Mouse (Mus musculus) 3T3-L1 (cell line): Measurements from ENCODE around the gene Borcs6.

Experiments
- DNase-seq: peaks from one replicate; pipeline ENCODE4 v3.0.0-alpha.2; 2015; ENCODE audit warnings: low read depth, low spot score

Borcs6 gene

GRCm38 (mm10) chr11:69101604-69102402, 42.3 kb downstream of the Borcs6 start:
- no peak for DNase-seq

GRCm38 (mm10) chr11:69102403-69102725, 42.8 kb downstream of the Borcs6 start:
- DNase-seq, result peak; percentile 78

DNA sequence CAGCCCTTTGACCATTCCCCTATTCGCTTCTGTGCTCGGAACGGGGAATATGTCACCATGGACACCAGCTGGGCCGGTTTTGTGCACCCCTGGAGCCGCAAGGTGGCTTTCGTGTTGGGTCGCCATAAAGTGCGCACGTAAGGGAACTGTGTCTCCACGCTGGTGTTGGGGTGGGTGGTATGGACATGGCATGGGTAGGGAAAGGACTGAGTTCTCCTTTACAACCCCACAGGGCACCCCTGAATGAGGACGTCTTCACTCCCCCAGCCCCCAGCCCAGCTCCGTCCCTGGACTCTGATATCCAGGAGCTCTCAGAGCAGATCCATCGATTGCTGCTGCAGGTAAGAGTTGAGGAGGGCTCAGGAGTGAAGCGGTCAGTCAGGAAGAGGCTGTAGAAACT, 43.6 kb downstream of the Borcs6 start:
- no peak for DNase-seq

DNA sequence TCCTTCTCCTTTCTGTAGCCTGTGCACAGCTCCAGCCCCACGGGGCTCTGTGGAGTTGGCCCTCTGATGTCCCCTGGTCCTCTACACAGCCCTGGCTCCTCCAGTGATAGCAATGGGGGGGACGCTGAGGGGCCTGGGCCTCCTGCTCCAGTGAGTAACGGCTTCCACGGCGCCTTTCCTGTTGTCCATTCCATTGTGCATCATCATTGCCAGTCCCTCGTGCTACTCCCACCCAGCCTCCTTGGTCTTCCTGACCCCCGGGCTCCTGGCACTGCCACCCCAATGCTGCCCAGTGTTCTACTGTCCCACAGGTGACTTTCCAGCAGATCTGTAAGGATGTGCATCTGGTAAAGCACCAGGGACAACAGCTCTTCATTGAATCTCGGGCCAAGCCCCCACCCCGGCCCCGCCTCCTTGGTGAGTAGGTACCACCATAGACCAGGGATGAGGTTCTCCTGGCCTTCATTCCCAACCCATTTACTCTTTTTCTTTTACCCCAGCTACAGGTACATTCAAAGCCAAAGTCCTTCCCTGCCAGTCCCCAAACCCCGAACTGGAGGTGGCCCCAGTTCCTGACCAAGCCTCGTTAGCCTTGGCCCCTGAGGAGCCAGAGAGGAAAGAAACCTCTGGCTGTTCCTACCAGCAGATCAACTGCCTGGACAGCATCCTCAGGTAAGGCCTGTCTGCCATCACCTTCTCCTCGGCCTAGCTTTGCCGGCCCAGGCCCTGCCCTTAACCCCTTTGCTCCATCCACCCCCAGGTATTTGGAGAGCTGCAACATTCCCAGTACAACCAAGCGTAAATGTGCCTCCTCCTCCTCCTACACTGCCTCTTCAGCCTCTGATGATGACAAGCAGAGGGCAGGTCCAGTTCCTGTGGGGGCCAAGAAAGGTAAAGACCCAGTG, 44.3 kb downstream of the Borcs6 start:
- no peak for DNase-seq

GRCm38 (mm10) chr11:69104487-69104886, 45.0 kb downstream of the Borcs6 start:
- DNase-seq, result no peak

DNA sequence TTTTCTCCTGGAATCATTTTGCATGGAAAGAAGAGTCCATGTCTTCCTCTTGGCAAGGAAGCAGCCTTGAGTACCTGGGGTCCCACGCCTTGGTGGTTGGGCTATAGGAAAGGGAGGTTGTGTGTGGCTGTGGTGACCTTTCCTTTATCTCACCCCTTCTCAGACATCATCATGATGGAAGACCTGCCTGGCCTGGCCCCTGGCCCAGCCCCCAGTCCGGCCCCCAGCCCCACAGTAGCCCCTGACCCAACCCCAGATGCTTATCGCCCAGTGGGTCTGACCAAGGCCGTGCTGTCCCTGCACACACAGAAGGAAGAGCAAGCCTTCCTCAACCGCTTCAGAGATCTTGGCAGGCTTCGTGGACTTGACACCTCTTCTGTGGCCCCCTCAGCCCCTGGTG, 45.7 kb downstream of the Borcs6 start:
- no peak for DNase-seq

GRCm38 (mm10) chr11:69105796-69106195, 46.3 kb downstream of the Borcs6 start:
- no peak for DNase-seq

DNA sequence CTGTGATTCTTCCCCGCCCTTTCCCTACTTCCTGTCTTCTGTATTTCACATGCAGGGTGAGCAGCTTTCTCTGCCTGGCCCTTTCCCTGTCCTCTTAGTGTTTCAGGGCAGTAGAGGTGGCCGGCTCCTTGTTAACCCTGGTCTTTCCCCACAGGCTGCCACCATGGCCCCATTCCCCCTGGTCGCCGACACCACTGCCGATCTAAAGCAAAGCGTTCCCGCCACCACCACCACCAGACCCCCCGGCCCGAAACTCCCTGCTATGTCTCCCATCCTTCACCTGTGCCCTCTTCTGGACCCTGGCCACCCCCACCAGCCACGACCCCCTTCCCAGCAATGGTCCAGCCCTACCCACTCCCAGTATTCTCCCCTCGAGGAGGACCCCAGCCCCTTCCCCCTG, 46.8 kb downstream of the Borcs6 start:
- DNase-seq, result no peak

DNA sequence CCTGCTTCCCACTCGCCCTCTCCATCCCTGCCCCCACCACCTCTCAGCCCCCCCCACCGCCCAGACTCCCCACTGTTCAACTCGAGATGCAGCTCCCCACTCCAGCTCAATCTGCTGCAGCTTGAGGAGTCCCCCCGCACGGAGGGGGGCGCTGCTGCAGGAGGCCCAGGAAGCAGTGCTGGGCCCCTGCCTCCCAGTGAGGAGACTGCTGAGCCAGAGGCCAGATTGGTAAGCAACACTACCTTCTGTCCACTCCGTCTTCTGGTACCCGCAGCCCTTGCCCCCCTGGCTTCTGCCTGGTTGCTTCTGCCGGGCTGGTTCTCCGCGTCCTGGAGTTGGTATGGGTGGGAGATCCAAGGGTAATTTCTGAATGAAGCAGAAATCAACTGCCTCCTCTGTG, 47.3 kb downstream of the Borcs6 start:
- no peak for DNase-seq

DNA sequence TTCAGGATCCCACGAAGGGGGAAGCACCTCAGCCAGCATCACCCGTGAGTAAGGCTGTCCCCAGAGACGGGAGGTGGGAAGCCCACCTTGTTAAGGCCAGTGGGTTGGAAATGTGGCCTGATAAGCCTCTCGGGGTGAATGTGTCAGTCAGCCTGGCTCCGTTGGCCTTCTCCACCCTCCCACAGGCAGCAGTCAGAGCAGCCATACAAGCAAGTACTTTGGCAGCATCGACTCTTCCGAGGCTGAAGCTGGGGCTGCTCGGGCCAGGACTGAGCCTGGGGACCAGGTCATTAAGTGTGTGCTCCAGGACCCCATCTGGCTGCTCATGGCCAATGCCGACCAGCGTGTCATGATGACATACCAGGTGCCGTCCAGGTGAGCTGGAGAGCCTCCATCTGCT, 48.2 kb downstream of the Borcs6 start:
- DNase-seq, result no peak

DNA sequence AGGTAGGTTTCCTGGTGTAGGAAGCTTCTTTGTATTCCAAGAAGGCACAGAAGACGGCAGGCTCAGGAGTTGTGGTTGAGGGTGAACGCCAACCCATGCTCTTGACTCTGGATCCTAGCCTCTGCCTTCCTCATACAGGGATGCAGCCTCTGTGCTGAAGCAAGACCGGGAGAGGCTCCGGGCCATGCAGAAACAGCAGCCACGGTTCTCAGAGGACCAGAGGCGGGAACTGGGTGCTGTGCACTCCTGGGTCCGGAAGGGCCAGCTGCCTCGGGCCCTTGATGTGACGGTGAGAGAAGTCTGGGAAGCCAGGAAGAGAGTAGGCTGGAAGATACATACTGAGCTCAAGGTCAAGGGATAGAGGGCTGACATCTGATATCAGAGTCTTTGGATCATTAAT, 48.7 kb downstream of the Borcs6 start:
- DNase-seq, result no peak

DNA sequence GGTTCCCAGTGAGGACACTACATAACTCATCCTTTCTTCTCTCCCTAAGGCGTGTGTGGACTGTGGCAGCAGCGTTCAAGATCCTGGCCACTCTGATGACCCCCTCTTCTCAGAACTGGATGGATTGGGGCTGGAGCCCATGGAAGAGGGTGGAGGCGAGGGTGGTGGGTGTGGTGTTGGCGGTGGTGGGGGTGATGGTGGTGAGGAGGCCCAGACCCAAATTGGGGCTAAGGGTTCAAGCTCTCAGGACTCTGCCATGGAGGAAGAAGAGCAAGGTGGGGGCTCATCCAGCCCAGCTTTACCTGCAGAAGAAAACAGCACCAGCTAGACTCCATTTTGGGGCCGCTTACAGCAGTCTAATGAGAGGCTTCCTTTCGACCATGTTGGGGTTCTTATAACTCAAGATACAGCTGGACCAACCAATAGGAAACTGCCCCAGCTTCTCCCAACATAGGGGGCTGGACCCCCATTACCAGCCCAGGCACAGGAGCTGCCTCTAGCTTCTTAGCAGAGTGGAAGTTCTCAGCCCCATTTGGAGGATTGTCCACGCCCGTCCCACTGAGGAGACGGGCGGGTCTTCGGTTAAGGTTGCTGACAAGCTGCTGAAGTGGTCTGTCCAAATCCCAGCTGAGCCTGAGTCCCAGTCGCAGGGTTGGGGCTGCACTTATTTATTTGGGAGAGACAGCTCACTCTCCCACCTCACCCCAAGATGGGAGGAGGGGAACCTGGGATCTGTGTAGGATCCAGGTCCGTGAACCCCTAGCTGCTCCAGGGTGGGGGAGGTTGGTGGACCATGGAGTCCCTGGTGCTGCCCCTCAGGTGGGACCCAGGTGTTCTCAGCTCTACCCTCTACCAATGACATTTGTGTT, 49.7 kb downstream of the Borcs6 start:
- no peak for DNase-seq

GRCm38 (mm10) chr11:69110319-69111046, 51.0 kb downstream of the Borcs6 start:
- DNase-seq, result peak; percentile 83
